Comparison of ENCODE assay signal across 10 mouse cellular contexts in the genomic region with DNA sequence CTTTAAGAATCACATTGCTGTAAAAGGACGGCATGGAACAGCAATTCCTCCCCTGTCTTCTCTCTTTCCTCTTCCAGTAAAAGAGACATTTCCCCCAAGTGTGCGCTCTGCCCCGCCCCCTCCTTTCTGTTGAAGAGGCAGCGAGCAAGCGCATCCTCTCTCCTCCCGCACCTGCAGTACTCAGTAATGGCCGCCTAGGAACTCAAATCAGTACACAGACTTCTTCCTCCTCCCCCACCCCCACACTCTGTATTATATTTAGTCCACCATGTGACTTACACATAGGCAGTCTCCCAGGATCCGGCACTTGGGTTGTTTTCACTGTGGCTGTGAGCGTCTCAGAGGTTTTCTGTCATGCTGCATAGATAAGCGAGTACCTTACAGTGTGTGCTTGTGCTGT. TPM values are rescaled to one million over a fixed set of nuclear protein-coding genes. Genes with fewer than 3 reads are reported as not detected.
DNase-seq lines count a peak whose midpoint lies in the region; ATAC-seq and TF ChIP-seq lines count a peak whose summit lies in the region.
"Had no signal": no experiment of that assay in that cellular context is flagged by ENCODE, and none has a peak within 500 bp of the region (broad histone marks: within the 10 kb centered on the region; RNA-seq: fewer than 3 reads in every experiment).

No protein-coding gene starts in this region.

- TF ChIP-seq POLR2A in olfactory bulb, adult 2 months (IDR thresholded peaks at IDR 0.05; ENCODE audit: insufficient read depth, low read depth, low read length) = 0 out of 2 replicates have a peak, but pooled peaks have one; percentile 32

- WGBS in forebrain, embryonic 14.5 days = 26% methylated on average over 10 of the region's 10 CpGs
- WGBS in olfactory bulb, adult 2 months = 4% methylated on average over 10 of the region's 10 CpGs

- no peaks in the 10 kb centered on the region for H3K9me3 ChIP-seq in forebrain, embryonic 14.5 days (replicated peaks; ENCODE audit: control insufficient read depth, low read length)

- peaks cover 5% of the 10 kb centered on the region; the same call in 1 of the 2 replicates for H3K4me1 ChIP-seq in forebrain, embryonic 14.5 days (ENCODE audit: control insufficient read depth, insufficient read depth, low read length)
- peaks cover 25% of the 10 kb centered on the region for H3K4me1 ChIP-seq in olfactory bulb, adult 2 months (ENCODE audit: control insufficient read depth, insufficient read depth, low read length)

- DNase-seq in embryo, embryonic 11 days = peak; percentile 43
- no peak for DNase-seq in embryo, embryonic 9.5 days (ENCODE audit: extremely low spot score)
- DNase-seq in ZHBTc4 (ENCODE audit: low read depth, low spot score) = peak; percentile 51
- DNase-seq in forebrain, embryonic 14.5 days (ENCODE audit: low spot score) = peak; percentile 89
- peak; percentile 58 for DNase-seq in heart, postnatal 4 days
- DNase-seq in left cerebral cortex, adult 8-10 months (ENCODE audit: low spot score in 2 of 2) = peak; percentile 57 to 91
- no peak for DNase-seq in adrenal gland, adult 18-20 months (ENCODE audit: low spot score in 2 of 2)

- 0 out of 2 replicates have a peak, but pooled peaks cover 4% of the 10 kb centered on the region for H3K27me3 ChIP-seq in forebrain, embryonic 14.5 days (replicated peaks; ENCODE audit: control insufficient read depth, insufficient read depth, low read length)

- ATAC-seq in forebrain, embryonic 14.5 days = peak; percentile 89

- no peak overlapping the region for H3K4me3 ChIP-seq in forebrain, embryonic 14.5 days (ENCODE audit: low read depth, low read length)
- 0 out of 2 replicates have a peak overlapping the region, but pooled peaks have one; percentile 17 for H3K4me3 ChIP-seq in olfactory bulb, adult 2 months (ENCODE audit: insufficient read depth, low read depth, low read length)

- TF ChIP-seq CTCF in olfactory bulb, adult 2 months (IDR thresholded peaks at IDR 0.05; ENCODE audit: insufficient read depth, low read depth, low read length) = no peak

- H3K27ac ChIP-seq in forebrain, embryonic 14.5 days (ENCODE audit: low read depth, low read length) = peak overlapping the region; percentile 66
- H3K27ac ChIP-seq in olfactory bulb, adult 2 months (ENCODE audit: insufficient read depth, low read depth, low read length) = peak overlapping the region; percentile 98

- no peaks in the 10 kb centered on the region for H3K36me3 ChIP-seq in forebrain, embryonic 14.5 days (ENCODE audit: control insufficient read depth, insufficient read depth, low read length)

- H3K9ac ChIP-seq in forebrain, embryonic 14.5 days (ENCODE audit: low read length) = peak overlapping the region; percentile 32

- H3K4me2 ChIP-seq in forebrain, embryonic 14.5 days (ENCODE audit: low read length) = peak overlapping the region; percentile 35

RNA-seq across cellular contexts. Expression of a gene that starts 29.4 kb away (rescaled TPM):
- polyA plus RNA-seq in forebrain, embryonic 14.5 days (2014; fragmentation: Nextera tagmentation; extraction: Ambion mirVana) = 0.35 and 0.41 TPM in 2 replicates
- total RNA-seq in heart, postnatal 4 days (2021) = under 1 TPM; 0.09 to 0.12 TPM
- 1 to 10 TPM; 1.3 to 1.8 (median 1.5) TPM for total RNA-seq in left cerebral cortex, adult 8-10 months (2022)
- not detected in 2 replicates for polyA plus RNA-seq in olfactory bulb, adult 2 months (2012; ENCODE audit: insufficient read depth, insufficient read length, low replicate concordance, missing spikeins)
- under 1 TPM in 1 of 2 experiments, not detected in 1; 0.07 TPM for total RNA-seq in adrenal gland, adult 18-20 months (2021)
- total RNA-seq: liver, adult 2 months had no signal
- polyA plus RNA-seq: C2C12; liver, adult 2 months had no signal

RNA-seq across cellular contexts. Expression of a gene that starts 57.3 kb away (rescaled TPM):
- polyA plus RNA-seq in forebrain, embryonic 14.5 days (2014; fragmentation: Nextera tagmentation; extraction: Ambion mirVana) = 13.9 and 18.9 TPM in 2 replicates
- 10 to 100 TPM; 14.8 to 17.9 TPM for total RNA-seq in heart, postnatal 4 days (2021)
- 10 to 100 TPM; 14.9 to 19.9 (median 17.4) TPM for total RNA-seq in left cerebral cortex, adult 8-10 months (2022)
- polyA plus RNA-seq in olfactory bulb, adult 2 months (2012; ENCODE audit: insufficient read depth, insufficient read length, low replicate concordance, missing spikeins) = not detected in 2 replicates
- total RNA-seq in adrenal gland, adult 18-20 months (2021) = 1 to 10 TPM; 3.6 to 4.1 TPM

RNA-seq across cellular contexts. Expression of a gene that starts 57.5 kb away (rescaled TPM):
- 188 and 243 TPM in 2 replicates for polyA plus RNA-seq in forebrain, embryonic 14.5 days (2014; fragmentation: Nextera tagmentation; extraction: Ambion mirVana)
- 10 to 100 TPM; 81.6 to 86.4 TPM for total RNA-seq in heart, postnatal 4 days (2021)
- 10 to 100 TPM; 47.7 to 54.7 (median 51.5) TPM for total RNA-seq in left cerebral cortex, adult 8-10 months (2022)
- polyA plus RNA-seq in olfactory bulb, adult 2 months (2012; ENCODE audit: insufficient read depth, insufficient read length, low replicate concordance, missing spikeins) = not detected in 2 replicates
- total RNA-seq in adrenal gland, adult 18-20 months (2021) = 10 to 100 TPM; 57.8 to 60.1 TPM

RNA-seq across cellular contexts. Expression of a gene that starts 59.8 kb away (rescaled TPM):
- 3.3 and 3.9 TPM in 2 replicates for polyA plus RNA-seq in forebrain, embryonic 14.5 days (2014; fragmentation: Nextera tagmentation; extraction: Ambion mirVana)
- 1 to 10 TPM; 1.5 to 2.1 TPM for total RNA-seq in heart, postnatal 4 days (2021)
- total RNA-seq in left cerebral cortex, adult 8-10 months (2022) = 10 to 100 TPM; 72.7 to 84.4 (median 78.8) TPM
- polyA plus RNA-seq in olfactory bulb, adult 2 months (2012; ENCODE audit: insufficient read depth, insufficient read length, low replicate concordance, missing spikeins) = not detected in 2 replicates
- total RNA-seq in adrenal gland, adult 18-20 months (2021) = 1 to 10 TPM; 6.8 to 8.8 TPM

Comparison
In these comparisons a context has a peak if more than half of its experiments do, and no peak if none do; other contexts are left out.
1. DNase-seq: peak in embryo, embryonic 11 days (single experiment), ZHBTc4 (single experiment), forebrain, embryonic 14.5 days (single experiment), heart, postnatal 4 days (single experiment) and left cerebral cortex, adult 8-10 months (2 of 2); none in embryo, embryonic 9.5 days (single experiment) and adrenal gland, adult 18-20 months (0 of 2).